Mouse (Mus musculus) embryonic facial prominence, embryonic 14.5 days (tissue): Measurements from ENCODE around the gene Cd68. TPM values are rescaled to one million over a fixed set of nuclear protein-coding genes. Genes with fewer than 3 reads are reported as not detected.

Experiments
- ATAC-seq: fragments of 200-750 bp; cut with Nextera tagmentation; 2 replicates; pipeline ENCODE4 v1.8.0; 2017; ENCODE audit warnings: low read depth, moderate number of reproducible peaks, moderate TSS enrichment
- DNase-seq: peaks from one replicate; pipeline ENCODE4 v3.0.0-alpha.2; 2015; ENCODE audit warnings: low spot score
- H3K27ac ChIP-seq: fragments of 300-500 bp; sonication (generic); replicated peaks from 2 replicates; pipeline ENCODE4 v1.5.1; 2014; ENCODE audit warnings: low read depth, mild to moderate bottlenecking, low read length, moderate library complexity
- H3K27me3 ChIP-seq: fragments of 300-500 bp; sonication (generic); replicated peaks from 2 replicates; pipeline ENCODE4 v1.6.1; 2014; ENCODE audit warnings: low read length; ENCODE audit not compliant: control insufficient read depth, insufficient read depth
- H3K36me3 ChIP-seq: fragments of 300-500 bp; sonication (generic); 2 replicates; pipeline ENCODE4 v1.6.1; 2014; ENCODE audit warnings: low read length, mixed read lengths; ENCODE audit not compliant: control insufficient read depth, insufficient read depth
- H3K4me1 ChIP-seq: fragments of 300-500 bp; sonication (generic); 2 replicates; pipeline ENCODE4 v1.6.1; 2014; ENCODE audit warnings: antibody characterized with exemption, low read length; ENCODE audit not compliant: control insufficient read depth, insufficient read depth
- H3K4me2 ChIP-seq: fragments of 300-500 bp; sonication (generic); 2 replicates; pipeline ENCODE4 v1.6.1; 2014; ENCODE audit warnings: low read depth, mild to moderate bottlenecking, low read length, moderate library complexity, mixed read lengths
- H3K4me3 ChIP-seq: fragments of 300-500 bp; sonication (generic); 2 replicates; pipeline ENCODE4 v1.5.1; 2014; ENCODE audit warnings: low read depth, mild to moderate bottlenecking, low read length
- H3K9ac ChIP-seq: fragments of 300-500 bp; sonication (generic); 2 replicates; pipeline ENCODE4 v1.6.1; 2014; ENCODE audit warnings: low read depth, mild to moderate bottlenecking, low read length, moderate library complexity, mixed read lengths
- H3K9me3 ChIP-seq: fragments of 300-500 bp; sonication (generic); 2 replicates; pipeline ENCODE4 v1.6.1; 2016; ENCODE audit warnings: low read length; ENCODE audit not compliant: control insufficient read depth
- WGBS: fragments of 180-500 bp; shearing (Covaris S2); extraction: QIAGEN DNeasy Blood & Tissue Kit; methylation state at CpG from one replicate; pipeline ENCODE4 v1.1.7; 2014; 5-methylcytosine and 5-hydroxymethylcytosine counted together
- polyA plus RNA-seq: library from polyadenylated mRNA; unstranded; fragments of >200 nt; fragmentation: Nextera tagmentation; extraction: Ambion mirVana; gene quantifications from 2 replicates; pipeline ENCODE4 v1.2.1, GENCODE M21; 2014

Gene Cd68
- polyA plus RNA-seq, 1 experiment from 2014 or later = 22.0 TPM

DNA sequence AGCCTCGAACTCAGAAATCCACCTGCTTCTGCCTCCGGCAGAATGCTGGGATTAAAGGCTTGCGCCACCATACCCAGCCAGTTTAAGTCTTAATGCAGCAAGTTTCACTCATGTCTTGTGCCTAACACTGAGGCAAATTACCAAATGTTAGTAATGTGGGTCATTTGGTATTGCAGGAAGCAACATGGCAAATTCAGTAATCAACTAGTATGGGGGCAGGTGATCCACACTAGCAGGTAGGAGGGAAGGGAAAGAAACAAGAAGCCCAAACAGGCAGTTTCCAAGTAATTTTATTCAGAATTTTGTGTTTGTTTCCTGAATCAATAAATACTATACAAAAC lies 682 bp upstream of the Cd68 start:
- H3K4me1 ChIP-seq = peaks cover 16% of the 10 kb centered on the region
- DNase-seq (no peak), ATAC-seq (no peak)
- no peak overlapping the region for H3K4me2 ChIP-seq
- H3K36me3 ChIP-seq = peaks cover 71% of the 10 kb centered on the region
- WGBS = 86% methylated on average over 3 of the region's 3 CpGs
- no peak overlapping the region for H3K4me3 ChIP-seq
- H3K9me3 ChIP-seq = no peaks in the 10 kb centered on the region
- H3K27ac ChIP-seq = no peak overlapping the region
- no peaks in the 10 kb centered on the region for H3K27me3 ChIP-seq
- no peak overlapping the region for H3K9ac ChIP-seq

DNA sequence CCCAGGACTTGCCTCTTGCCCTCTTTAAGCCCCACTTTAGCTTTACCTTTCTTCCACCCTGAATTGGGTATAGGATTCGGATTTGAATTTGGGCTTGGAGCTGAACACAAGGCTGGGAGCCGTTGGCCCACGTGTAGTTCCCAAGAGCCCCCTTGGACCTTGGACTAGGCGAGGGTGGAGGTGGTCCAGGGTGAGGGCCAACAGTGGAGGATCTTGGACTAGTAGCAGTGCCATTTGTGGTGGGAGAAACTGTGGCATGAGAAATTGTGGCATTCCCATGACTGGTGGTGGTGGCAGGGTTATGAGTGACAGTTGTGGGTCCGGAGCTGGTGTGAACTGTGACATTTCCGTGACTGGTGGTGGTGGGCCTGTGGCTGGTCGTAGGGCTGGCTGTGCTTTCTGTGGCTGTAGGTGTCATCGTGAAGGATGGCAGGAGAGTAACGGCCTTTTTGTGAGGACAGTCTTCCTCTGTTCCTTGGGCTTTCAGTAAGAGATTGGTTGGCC lies 444 bp downstream of the Cd68 start:
- ATAC-seq (no peak), DNase-seq (no peak)
- H3K4me2 ChIP-seq = no peak overlapping the region
- H3K36me3 ChIP-seq = peaks cover 66% of the 10 kb centered on the region
- no peaks in the 10 kb centered on the region for H3K9me3 ChIP-seq
- peak overlapping the region; percentile 50 for H3K27ac ChIP-seq
- H3K27me3 ChIP-seq = no peaks in the 10 kb centered on the region
- H3K9ac ChIP-seq = no peak overlapping the region
- H3K4me3 ChIP-seq = no peak overlapping the region
- WGBS = 79% methylated on average over 9 of the region's 9 CpGs
- H3K4me1 ChIP-seq = peaks cover 16% of the 10 kb centered on the region

DNA sequence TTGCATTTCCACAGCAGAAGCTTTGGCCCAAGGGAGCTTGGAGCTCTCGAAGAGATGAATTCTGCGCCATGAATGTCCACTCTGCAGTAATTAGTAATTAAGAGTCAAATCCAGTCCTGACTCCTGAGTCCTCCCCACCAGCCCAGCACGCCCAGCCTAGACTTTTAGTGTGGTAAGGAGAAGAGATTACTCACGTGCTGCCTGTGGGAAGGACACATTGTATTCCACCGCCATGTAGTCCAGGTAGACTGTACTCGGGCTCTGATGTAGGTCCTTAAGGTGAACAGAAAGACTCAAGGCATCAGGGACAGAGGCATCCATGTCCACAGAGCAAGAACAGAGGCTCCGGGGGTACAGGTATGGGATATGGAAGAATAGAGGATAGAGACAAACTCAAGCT lies 1.1 kb downstream of the Cd68 start:
- 92% methylated on average over 7 of the region's 7 CpGs for WGBS
- Histone ChIP-seq H3K4me3 (no peak overlapping the region), H3K4me1 (peaks cover 13% of the 10 kb centered on the region), H3K27ac (no peak overlapping the region), H3K36me3 (peaks cover 64% of the 10 kb centered on the region), H3K9ac (0 out of 2 replicates have a peak overlapping the region, but pooled peaks have one; percentile 8), H3K4me2 (no peak overlapping the region), H3K9me3 (no peaks in the 10 kb centered on the region), H3K27me3 (no peaks in the 10 kb centered on the region)
- ATAC-seq (no peak), DNase-seq (no peak)

GRCm38 (mm10) chr11:69663795-69664194 lies 2.2 kb downstream of the Cd68 start:
- Histone ChIP-seq H3K4me1 (peaks cover 7% of the 10 kb centered on the region), H3K27ac (peak overlapping the region; percentile 93), H3K9me3 (no peaks in the 10 kb centered on the region), H3K36me3 (peaks cover 60% of the 10 kb centered on the region), H3K4me3 (no peak overlapping the region), H3K9ac (0 out of 2 replicates have a peak overlapping the region, but pooled peaks have one; percentile 6), H3K4me2 (no peak overlapping the region), H3K27me3 (no peaks in the 10 kb centered on the region)
- ATAC-seq (no peak), DNase-seq (no peak)
- 87% methylated on average over 6 of the region's 6 CpGs for WGBS

DNA sequence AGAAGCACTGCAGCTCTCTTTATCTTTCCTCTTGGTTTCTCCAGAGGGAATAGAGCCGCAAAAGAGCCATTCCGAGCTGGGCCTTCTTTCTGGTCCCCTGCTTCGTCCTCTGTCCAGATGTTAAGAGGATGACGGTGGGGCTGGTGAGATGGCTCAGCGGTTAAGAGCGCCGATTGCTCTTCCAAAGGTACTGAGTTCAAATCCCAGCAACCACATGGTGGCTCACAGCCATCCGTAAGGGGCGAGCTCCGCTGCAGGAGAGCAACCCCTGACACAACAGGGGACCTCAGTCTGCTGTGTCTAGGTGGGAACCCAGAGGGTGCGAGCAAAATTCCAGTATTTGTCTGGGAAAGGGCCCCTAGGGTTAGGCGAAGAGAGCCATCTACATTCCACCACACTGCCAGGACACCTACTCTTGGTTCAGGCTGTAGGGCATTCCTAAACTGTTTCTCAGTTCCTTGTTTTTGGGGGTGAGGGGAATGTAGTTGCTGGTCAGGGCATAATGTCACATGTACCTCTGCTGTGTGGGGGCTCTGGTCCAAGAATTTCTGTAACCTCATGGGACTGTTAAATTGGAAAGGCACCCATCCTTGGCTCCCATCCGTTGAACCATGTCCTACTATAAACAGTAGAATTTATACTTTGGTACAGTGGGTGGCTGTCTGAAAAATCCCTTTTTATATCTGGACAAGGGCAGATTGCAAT lies 2.8 kb downstream of the Cd68 start:
- Histone ChIP-seq H3K9me3 (no peaks in the 10 kb centered on the region), H3K4me3 (peak overlapping the region; percentile 57), H3K9ac (peak overlapping the region; percentile 75), H3K36me3 (peaks cover 60% of the 10 kb centered on the region), H3K4me2 (peak overlapping the region; percentile 56), H3K27me3 (no peaks in the 10 kb centered on the region), H3K4me1 (peaks cover 7% of the 10 kb centered on the region), H3K27ac (peak overlapping the region; percentile 93)
- ATAC-seq (no peak), DNase-seq (no peak)
- 55% methylated on average over 13 of the region's 13 CpGs for WGBS

DNA sequence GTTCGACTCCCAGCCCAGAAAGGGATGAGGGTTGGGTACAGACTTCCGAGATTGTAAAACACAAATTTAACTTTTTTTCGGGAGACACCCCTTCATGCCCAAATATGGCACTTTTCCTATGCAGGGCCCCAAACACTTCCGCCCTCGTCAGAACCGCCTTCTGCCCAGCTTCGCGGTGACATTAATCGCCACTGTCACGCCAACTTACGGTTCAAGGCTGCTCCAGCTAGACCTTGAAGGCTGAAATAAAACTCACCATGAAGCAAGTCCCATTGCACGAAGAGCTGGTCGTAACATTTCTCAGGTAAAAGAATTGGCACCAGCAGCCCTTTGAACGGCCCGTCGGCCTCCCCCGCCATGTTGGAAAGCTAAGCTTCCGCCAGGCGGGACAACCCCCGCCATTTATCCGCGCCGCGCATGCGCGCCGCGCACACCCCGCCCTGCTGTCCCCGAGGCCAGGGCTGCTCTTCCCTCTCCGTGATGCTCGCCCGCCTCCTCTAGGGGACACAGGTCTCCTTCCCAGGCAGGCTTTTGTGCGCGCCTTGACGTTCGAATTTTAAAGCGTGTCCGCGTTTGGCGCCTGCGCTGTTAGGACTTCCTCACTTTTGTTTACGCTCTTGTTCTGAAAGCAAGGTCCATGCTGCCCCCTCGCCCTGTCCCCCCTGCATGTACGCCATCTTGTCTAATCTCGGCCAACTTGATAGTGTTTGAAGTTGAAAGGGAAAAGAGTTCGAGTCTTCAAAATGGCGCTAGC lies 3.6 kb downstream of the Cd68 start, which contains the start of gene Mpdu1:
Gene Mpdu1 (minus strand): TSS at position 430 of the 754 bp plus-strand sequence.
- Histone ChIP-seq H3K27me3 (no peaks in the 10 kb centered on the region), H3K9ac (peak within 1 kb of the TSS; percentile 75), H3K36me3 (peaks cover 60% of the 10 kb centered on the region), H3K9me3 (no peaks in the 10 kb centered on the region), H3K27ac (peak within 1 kb of the TSS; percentile 93), H3K4me3 (peak within 1 kb of the TSS; percentile 57), H3K4me2 (peak within 1 kb of the TSS; percentile 56), H3K4me1 (peaks cover 7% of the 10 kb centered on the region)
- DNase-seq (peak; percentile 99), ATAC-seq (peak; percentile 95)
- under 1% methylated on average over 48 of the region's 48 CpGs for WGBS

GRCm38 (mm10) chr11:69661221-69661881 lies 4.6 kb downstream of the Cd68 start:
- peaks cover 62% of the 10 kb centered on the region for H3K36me3 ChIP-seq
- ATAC-seq = no peak

DNA sequence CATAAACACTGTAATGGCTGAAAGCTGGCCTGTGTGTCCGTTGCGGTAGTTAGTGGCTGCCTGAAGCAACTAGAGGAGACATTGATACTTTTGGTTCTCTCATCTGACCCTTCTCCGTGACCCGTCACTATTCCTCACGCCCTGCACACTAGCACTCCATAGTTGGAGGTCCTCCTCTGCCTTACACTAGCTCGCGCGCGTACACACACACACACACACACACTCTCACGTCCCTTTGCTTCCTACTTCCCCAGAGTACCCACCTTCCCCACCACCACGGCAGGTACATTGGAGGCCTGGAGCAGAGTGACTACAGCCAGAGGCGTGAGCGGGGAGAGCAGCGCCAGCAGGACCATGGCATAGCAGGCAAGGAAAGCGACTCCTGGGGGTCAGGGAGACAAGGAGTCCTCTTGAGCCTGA lies 8.5 kb downstream of the Cd68 start:
- no peak for ATAC-seq
- Histone ChIP-seq H3K9me3 (no peaks in the 10 kb centered on the region), H3K4me2 (no peak overlapping the region), H3K27me3 (no peaks in the 10 kb centered on the region), H3K9ac (no peak overlapping the region), H3K4me1 (no peaks in the 10 kb centered on the region), H3K27ac (no peak overlapping the region), H3K4me3 (no peak overlapping the region), H3K36me3 (peaks cover 54% of the 10 kb centered on the region)
- WGBS = 80% methylated on average over 15 of the region's 15 CpGs
- no peak for DNase-seq

More at GRCm38 (mm10) chr11:69661221-69661881, 4.6 kb downstream of the Cd68 start:
- Histone ChIP-seq H3K4me1 (peaks cover 7% of the 10 kb centered on the region), H3K9ac (peak overlapping the region; percentile 75), H3K9me3 (no peaks in the 10 kb centered on the region), H3K27me3 (no peaks in the 10 kb centered on the region), H3K4me3 (peak overlapping the region; percentile 57), H3K4me2 (peak overlapping the region; percentile 56), H3K27ac (peak overlapping the region; percentile 93)
- DNase-seq = no peak
- 84% methylated on average over 3 of the region's 3 CpGs for WGBS
